Mouse (Mus musculus) liver, postnatal 0 days (tissue): ENCODE data around the gene Ccdc9b. TPM values are rescaled to one million over a fixed set of nuclear protein-coding genes. Genes with fewer than 3 reads are reported as not detected.
A peak's percentile ranks its signal among the peaks of the same experiment; 100 is the strongest.

ENCODE experiments used
- ATAC-seq: fragments of 200-750 bp; cut with Nextera tagmentation; 2 replicates; pipeline ENCODE4 v1.8.0; 2017; ENCODE audit warnings: mild to moderate bottlenecking, moderate library complexity
- DNase-seq: peaks from one replicate; pipeline ENCODE4 v3.0.0-alpha.2; 2016
- H3K27ac ChIP-seq: fragments of 300-500 bp; sonication (generic); 2 replicates; pipeline ENCODE4 v1.5.1; 2014; ENCODE audit warnings: antibody characterized with exemption, moderate library complexity, mild to moderate bottlenecking, low read depth
- H3K27me3 ChIP-seq: fragments of 300-500 bp; sonication (generic); 2 replicates; pipeline ENCODE4 v1.6.1; 2014; ENCODE audit warnings: low read length, control low read depth, mixed read lengths; ENCODE audit not compliant: insufficient read depth
- H3K36me3 ChIP-seq: fragments of 300-500 bp; sonication (generic); replicated peaks from 2 replicates; pipeline ENCODE4 v1.6.1; 2014; ENCODE audit warnings: mild to moderate bottlenecking, control low read depth, low read length, moderate library complexity, mixed read lengths; ENCODE audit not compliant: insufficient read depth
- H3K4me1 ChIP-seq: fragments of 300-500 bp; sonication (generic); 2 replicates; pipeline ENCODE4 v1.6.1; 2014; ENCODE audit warnings: antibody characterized with exemption, mild to moderate bottlenecking, control low read depth; ENCODE audit not compliant: insufficient read depth
- H3K4me2 ChIP-seq: fragments of 300-500 bp; sonication (generic); 2 replicates; pipeline ENCODE4 v1.6.1; 2014; ENCODE audit warnings: low read depth, mild to moderate bottlenecking, low read length, moderate library complexity, mixed read lengths
- H3K4me3 ChIP-seq: fragments of 300-500 bp; sonication (generic); 2 replicates; pipeline ENCODE4 v1.5.1; 2014; ENCODE audit warnings: low read depth, low read length
- H3K9ac ChIP-seq: fragments of 300-500 bp; sonication (generic); replicated peaks from 2 replicates; pipeline ENCODE4 v1.6.1; 2014; ENCODE audit warnings: mild to moderate bottlenecking, moderate library complexity
- H3K9me3 ChIP-seq: fragments of 300-500 bp; sonication (generic); 2 replicates; pipeline ENCODE4 v1.6.1; 2016; ENCODE audit warnings: mild to moderate bottlenecking, control low read depth, low read length, mixed read lengths
- CTCF ChIP-seq: sonication (generic); IDR thresholded peaks from 2 replicates; pipeline ENCODE4 v1.5.1; 2016; ENCODE audit warnings: antibody characterized with exemption, low read depth
- EP300 ChIP-seq: IDR thresholded peaks from 2 replicates; pipeline ENCODE4 v1.6.1; 2016; ENCODE audit warnings: antibody characterized with exemption, low read depth, mild to moderate bottlenecking
- WGBS: fragments of 180-500 bp; shearing (Covaris S2); extraction: QIAGEN DNeasy Blood & Tissue Kit; methylation state at CpG from one replicate; pipeline ENCODE4 v1.1.7; 2014; ENCODE audit not compliant: insufficient replicate concordance; 5-methylcytosine and 5-hydroxymethylcytosine counted together
- polyA plus RNA-seq: library from polyadenylated mRNA; unstranded; fragments of >200 nt; fragmentation: Nextera tagmentation; extraction: Ambion mirVana; gene quantifications from 2 replicates; pipeline ENCODE4 v1.2.1, GENCODE M21; 2015

Gene Ccdc9b
- polyA plus RNA-seq, 1 experiment from 2014 or later: 0.52 TPM

DNA sequence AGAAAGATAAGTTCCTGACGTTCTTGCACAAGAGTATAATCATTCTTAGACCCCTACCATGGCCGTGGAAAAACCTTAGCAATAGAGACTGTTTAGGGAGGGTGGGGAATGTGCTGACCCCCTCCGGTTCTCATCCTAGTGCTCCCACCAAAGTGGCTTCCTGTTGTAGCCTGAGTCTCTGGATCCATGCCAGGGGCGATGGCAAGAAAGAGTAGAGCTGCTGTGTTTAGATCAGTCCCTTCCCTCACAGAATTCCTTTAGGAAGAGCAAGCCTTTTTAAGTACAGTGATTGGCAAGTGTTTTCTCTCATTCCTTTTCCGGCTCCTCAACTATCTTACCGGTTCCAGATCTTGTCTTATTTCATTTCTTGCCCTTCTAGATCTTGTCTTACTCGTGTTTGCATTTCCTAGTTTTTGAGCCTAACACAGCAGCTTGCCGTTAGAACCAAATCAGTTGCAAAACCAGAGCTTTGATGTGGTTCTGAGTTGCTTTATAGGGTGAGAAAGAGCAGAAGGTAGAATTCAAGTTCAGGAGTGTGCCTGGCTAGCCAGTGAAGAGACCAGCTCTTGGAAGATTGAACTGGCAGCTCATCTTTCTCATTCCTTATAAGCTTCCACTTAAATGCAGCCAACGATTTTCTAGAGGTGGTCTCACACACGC, 15.0 kb downstream of the Ccdc9b start:
- H3K27me3 ChIP-seq: peaks cover 6% of the 10 kb centered on the region
- peak overlapping the region; percentile 87 for H3K4me3 ChIP-seq
- peak; percentile 33 for DNase-seq
- H3K4me1 ChIP-seq: peaks cover 35% of the 10 kb centered on the region
- peak overlapping the region; percentile 93 for H3K9ac ChIP-seq
- 36% methylated on average over 10 of the region's 10 CpGs for WGBS
- H3K36me3 ChIP-seq: peaks cover 12% of the 10 kb centered on the region
- 0 out of 2 replicates have a peak overlapping the region, but pooled peaks have one; percentile 1 for H3K27ac ChIP-seq
- H3K4me2 ChIP-seq: peak overlapping the region; percentile 100
- no peaks in the 10 kb centered on the region for H3K9me3 ChIP-seq
- ATAC-seq: no peak
- TF ChIP-seq EP300 (no peak), CTCF (no peak)

GRCm38 (mm10) chr2:118745915-118746901, 16.3 kb downstream of the Ccdc9b start:
- Histone ChIP-seq H3K9me3 (no peaks in the 10 kb centered on the region), H3K4me1 (peaks cover 26% of the 10 kb centered on the region), H3K9ac (peak overlapping the region; percentile 93), H3K4me2 (peak overlapping the region; percentile 100), H3K36me3 (peaks cover 12% of the 10 kb centered on the region), H3K27ac (peak overlapping the region; percentile 78), H3K27me3 (peaks cover 6% of the 10 kb centered on the region), H3K4me3 (peak overlapping the region; percentile 87)
- peak; percentile 59 for DNase-seq
- TF ChIP-seq EP300: no peak
- TF ChIP-seq CTCF: no peak
- WGBS: under 1% methylated on average over 103 of the region's 113 CpGs
- ATAC-seq: peak; percentile 66

DNA sequence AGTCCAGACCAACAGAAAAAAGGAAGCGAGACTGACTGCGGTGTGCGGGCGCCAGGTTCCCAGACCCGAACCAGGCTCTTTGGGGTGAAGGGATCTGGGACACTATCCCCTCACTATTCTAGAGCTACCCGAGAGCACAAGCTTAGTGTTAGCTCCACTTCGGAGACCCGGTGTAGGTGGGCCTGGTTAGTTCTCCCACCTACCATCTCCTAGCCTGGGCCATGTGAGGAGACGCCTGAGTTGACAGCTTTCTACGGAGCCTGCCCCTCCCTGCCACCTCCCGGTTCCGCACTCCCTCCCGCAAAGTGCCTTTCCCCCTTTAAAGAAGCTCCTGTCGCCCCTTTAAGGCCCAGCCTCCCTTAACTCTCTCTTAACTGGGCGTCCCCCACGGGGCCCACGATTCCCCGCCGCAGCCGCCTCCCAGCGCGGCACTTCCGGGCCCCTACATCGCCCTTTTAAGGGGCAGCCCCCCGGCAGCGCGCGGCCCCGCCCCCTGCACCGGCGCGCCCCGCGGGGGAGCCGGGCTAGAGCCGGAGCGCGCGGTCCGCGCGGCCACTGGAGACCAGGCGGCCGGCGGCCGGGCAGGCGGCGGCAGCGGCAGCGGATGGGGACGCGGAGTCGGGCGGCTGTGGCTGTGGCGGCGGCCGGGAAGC, 17.1 kb downstream of the Ccdc9b start, which contains the start of gene Inafm2:
Inafm2 (plus strand) TSS at position 527 of the 653 bp plus-strand sequence.
- H3K9ac ChIP-seq: peak within 1 kb of the TSS; percentile 93
- 1% methylated on average over 46 of the region's 57 CpGs for WGBS
- H3K4me3 ChIP-seq: peak within 1 kb of the TSS; percentile 87
- DNase-seq: peak; percentile 90
- peaks cover 6% of the 10 kb centered on the region for H3K27me3 ChIP-seq
- 0 out of 2 replicates have a peak, but pooled peaks have one; percentile 4 for TF ChIP-seq CTCF
- no peak for TF ChIP-seq EP300
- H3K4me1 ChIP-seq: peaks cover 22% of the 10 kb centered on the region
- peak; percentile 91 for ATAC-seq
- H3K4me2 ChIP-seq: peak within 1 kb of the TSS; percentile 100
- no peaks in the 10 kb centered on the region for H3K9me3 ChIP-seq
- H3K36me3 ChIP-seq: peaks cover 10% of the 10 kb centered on the region
- H3K27ac ChIP-seq: peak within 1 kb of the TSS; percentile 78

- Histone ChIP-seq H3K9me3 (no peaks in the 10 kb centered on the region), H3K27me3 (peaks cover 6% of the 10 kb centered on the region), H3K4me2 (peak overlapping the region; percentile 100), H3K4me1 (peaks cover 20% of the 10 kb centered on the region), H3K9ac (no peak overlapping the region), H3K4me3 (peak overlapping the region; percentile 87; the same call in 1 of the 2 replicates), H3K36me3 (peaks cover 7% of the 10 kb centered on the region; the same call in 1 of the 2 replicates), H3K27ac (no peak overlapping the region)
- ATAC-seq (no peak), DNase-seq (no peak)
- WGBS: 14% methylated on average over 7 of the region's 7 CpGs
- TF ChIP-seq EP300: no peak
- TF ChIP-seq CTCF: no peak
These were observed 17.8 kb downstream of the Ccdc9b start for GRCm38 (mm10) chr2:118744621-118745020.

DNA sequence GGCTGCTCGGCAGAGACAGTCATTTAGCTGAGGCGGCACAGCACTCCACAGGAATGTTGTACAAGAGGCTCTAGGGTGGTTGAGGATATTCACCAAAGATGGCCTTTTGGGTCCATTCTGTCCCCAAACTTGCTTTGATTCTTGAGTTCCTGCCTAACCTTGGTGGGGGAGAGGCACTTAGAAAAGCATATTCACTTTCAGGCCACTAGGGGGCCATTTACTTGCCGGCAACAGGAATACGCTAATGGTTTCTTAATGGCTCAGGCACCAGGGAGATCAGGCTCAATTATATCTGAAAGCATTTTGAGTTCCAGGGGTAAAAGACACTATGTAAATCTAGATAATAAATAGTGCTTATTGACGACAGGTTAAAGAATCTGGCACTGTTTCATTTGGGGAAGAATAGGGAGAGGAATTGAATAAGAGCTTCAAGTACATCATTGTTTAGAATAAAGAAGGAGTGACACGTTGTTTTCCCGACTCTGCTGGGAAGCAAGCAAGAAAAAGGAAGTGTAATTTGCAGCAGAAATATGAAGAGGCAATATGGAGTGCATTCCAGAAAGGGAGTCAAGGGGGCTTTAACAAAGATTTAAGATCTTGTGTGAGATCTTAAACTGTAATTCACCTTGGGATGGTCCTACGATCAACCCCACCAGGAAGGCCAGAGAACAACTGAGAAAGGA, 19.1 kb downstream of the Ccdc9b start:
- Histone ChIP-seq H3K4me3 (no peak overlapping the region), H3K27ac (no peak overlapping the region), H3K9ac (no peak overlapping the region), H3K27me3 (peaks cover 6% of the 10 kb centered on the region), H3K4me1 (peaks cover 20% of the 10 kb centered on the region), H3K9me3 (no peaks in the 10 kb centered on the region), H3K4me2 (no peak overlapping the region), H3K36me3 (no peaks in the 10 kb centered on the region; the same call in 1 of the 2 replicates)
- TF ChIP-seq EP300 (no peak), CTCF (peak; percentile 94)
- DNase-seq (no peak), ATAC-seq (no peak)
- WGBS: 23% methylated on average over 8 of the region's 8 CpGs
